Mouse (Mus musculus) heart, postnatal 10 days (tissue): ENCODE measurements at regions not wholly inside any gene's neighbourhood (a gene's known extent, or its start where the extent isn't known, plus 50 kb on each side); places are given as distances from the start of the nearest gene placed in this dataset.

Experiments used
- DNase-seq, 2 experiments: peaks; one replicate each; pipeline ENCODE4 v3.0.0; 2021
- intact Hi-C: fragments of 180-260 bp; cut with DNase I; formaldehyde crosslinking; loops from one replicate; pipeline ENCODE4 v1.15.1; 2025

- intact Hi-C loops = no loop called here
- DNase-seq = no peak
These were observed 52.7 kb upstream of the Rab3gap2 start for GRCm38 (mm10) chr1:185151130-185151799.

DNA sequence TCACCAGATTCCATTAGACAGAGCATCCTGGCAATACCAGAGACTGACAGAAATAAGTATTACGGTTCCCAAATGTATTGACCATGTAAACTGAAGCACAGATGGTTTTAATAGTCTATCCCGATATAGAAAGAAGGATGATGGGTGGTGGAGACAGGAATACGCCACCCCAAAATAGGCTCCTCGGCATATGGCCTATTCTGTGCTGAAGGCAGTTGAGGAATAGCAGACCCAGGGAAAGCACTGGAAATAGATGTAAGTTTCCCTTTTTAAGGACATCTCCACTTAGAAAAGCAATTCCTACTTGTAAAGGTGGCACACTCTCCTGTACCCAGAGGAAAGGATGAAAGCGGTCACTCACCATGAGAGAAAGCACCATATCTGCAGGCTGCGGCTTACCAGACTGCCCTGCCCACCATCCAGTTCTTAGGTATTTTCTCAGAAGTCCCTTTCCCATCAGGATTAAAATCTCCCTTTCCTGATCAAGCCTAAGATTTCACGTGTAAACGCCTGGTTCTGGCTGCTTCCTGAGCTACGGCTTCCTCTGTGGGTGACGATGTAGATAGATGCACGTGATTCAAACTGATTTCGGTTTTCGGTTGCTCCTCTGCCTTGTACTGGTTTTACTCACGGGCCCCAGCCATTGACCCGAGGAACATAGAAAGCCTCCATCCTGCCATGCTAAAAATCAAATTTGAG, 53.3 kb upstream of the Rab3gap2 start:
- no peak for DNase-seq
- intact Hi-C loops = no loop called here

- DNase-seq = no peak
- intact Hi-C loops = no loop called here
These were observed 59.1 kb upstream of the Rab3gap2 start for GRCm38 (mm10) chr1:185144791-185145190.

DNA sequence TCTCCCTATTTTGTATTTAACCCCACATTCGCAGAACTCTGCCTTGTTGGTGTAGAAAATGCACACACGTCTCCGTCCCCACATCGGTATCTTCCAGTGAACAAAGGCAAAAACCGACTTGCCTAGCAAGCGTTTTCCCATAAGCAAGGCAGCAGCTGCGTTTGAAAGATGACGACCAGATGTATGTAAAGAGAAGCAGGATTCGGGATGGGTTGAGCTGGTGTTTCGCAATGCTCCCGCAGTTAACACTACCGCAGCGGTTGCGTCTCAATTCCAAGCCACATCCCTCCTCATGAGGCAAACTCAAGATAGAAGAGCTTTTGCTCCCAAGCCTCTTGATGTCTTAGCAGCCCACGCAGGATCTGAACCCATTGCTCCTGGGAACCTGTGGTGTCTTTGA, 59.9 kb upstream of the Rab3gap2 start:
- intact Hi-C loops = no loop called here
- no peak for DNase-seq

GRCm38 (mm10) chr1:185140317-185140716, 63.6 kb upstream of the Rab3gap2 start:
- DNase-seq = peak in 1 of 2 experiments; percentile 3

GRCm38 (mm10) chr1:185128209-185128608, 75.7 kb upstream of the Rab3gap2 start:
- intact Hi-C loops = no loop called here
- no peak for DNase-seq

More at GRCm38 (mm10) chr1:185140317-185140716, 63.6 kb upstream of the Rab3gap2 start:
- intact Hi-C loops = no loop called here

DNA sequence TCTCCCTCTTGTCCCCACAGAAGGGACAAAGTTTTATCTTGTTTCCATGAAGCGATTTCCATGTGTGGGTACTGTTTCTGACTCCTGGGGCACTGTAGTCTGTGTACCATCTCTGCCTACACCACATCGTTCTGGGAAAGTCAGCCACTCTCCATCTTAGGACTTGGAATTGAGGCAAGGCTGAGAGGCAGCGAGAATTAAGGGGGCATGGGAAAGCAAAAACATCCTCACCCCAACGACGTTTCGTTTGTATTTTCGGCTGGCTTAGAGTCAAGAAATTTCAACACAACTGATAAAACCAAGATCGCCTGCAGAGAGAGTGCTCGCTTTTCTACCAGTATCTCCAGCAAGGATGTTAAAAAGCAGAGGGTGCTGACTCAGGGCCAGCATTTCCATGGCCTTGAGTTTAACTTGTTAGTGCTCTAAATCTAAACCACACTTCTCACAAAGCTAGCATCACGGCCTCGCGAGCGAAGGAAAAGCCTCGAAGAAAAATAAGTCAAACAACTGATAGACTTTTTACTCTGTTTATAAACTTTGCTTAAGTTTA, 78.1 kb upstream of the Rab3gap2 start:
- intact Hi-C loops = no loop called here
- no peak for DNase-seq

GRCm38 (mm10) chr1:185121552-185121951, 82.4 kb upstream of the Rab3gap2 start:
- intact Hi-C loops = no loop called here
- no peak for DNase-seq

GRCm38 (mm10) chr1:185120416-185120815, 83.5 kb upstream of the Rab3gap2 start:
- DNase-seq = no peak
- intact Hi-C loops = no loop called here

GRCm38 (mm10) chr1:185117711-185118110, 86.2 kb upstream of the Rab3gap2 start:
- intact Hi-C loops = no loop called here
- no peak for DNase-seq

GRCm38 (mm10) chr1:185113687-185114086, 90.2 kb upstream of the Rab3gap2 start:
- intact Hi-C loops = no loop called here

DNA sequence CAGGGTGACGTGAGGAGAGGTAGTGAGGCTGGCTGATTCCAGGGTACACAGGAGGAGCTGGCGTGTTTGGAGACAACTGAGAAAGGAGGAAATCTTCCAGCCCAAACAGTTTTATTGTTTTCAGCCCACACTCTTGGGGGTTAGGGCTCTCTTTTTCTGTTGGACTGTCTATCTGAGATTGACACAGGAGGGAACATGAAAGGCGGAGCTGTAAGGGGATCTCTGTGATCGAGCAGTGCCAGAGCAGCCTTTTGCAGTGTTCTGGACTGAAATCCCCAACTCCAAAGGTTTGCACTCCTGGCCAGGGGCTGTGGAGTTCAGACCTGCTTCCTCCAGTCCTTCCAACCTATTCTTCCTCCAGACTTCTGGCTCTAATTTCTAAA, 91.9 kb upstream of the Rab3gap2 start:
- intact Hi-C loops = no loop called here
- DNase-seq = no peak

More at GRCm38 (mm10) chr1:185113687-185114086, 90.2 kb upstream of the Rab3gap2 start:
- DNase-seq = no peak

GRCm38 (mm10) chr1:185111347-185112016, 92.4 kb upstream of the Rab3gap2 start:
- DNase-seq = no peak
- intact Hi-C loops = no loop called here

- DNase-seq = no peak
- intact Hi-C loops = no loop called here
These were observed 98.7 kb upstream of the Rab3gap2 start for GRCm38 (mm10) chr1:185104945-185105884.

DNA sequence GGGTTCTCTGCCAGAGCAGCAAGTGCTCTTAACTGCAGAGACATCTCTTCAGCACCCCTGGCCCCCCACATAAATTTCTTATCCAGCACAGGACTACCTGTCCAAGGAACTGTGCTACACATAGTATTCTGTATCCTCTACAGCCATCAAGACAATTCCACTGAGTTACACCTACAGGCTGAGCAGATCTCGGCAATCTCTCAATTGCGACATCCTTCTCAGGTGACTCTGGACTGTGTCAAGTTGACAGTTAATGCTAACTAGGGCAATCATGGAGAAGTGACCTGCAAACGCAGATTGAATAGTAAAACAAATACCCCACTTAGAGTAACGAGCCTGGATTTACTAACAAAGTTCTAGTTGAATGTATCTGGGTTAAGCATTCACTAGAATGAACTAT, 100.1 kb upstream of the Rab3gap2 start:
- no peak for DNase-seq
- intact Hi-C loops = no loop called here

GRCm38 (mm10) chr1:185098975-185099958, 99.9 kb upstream of the Mark1 start:
- intact Hi-C loops = no loop called here
- DNase-seq = no peak

DNA sequence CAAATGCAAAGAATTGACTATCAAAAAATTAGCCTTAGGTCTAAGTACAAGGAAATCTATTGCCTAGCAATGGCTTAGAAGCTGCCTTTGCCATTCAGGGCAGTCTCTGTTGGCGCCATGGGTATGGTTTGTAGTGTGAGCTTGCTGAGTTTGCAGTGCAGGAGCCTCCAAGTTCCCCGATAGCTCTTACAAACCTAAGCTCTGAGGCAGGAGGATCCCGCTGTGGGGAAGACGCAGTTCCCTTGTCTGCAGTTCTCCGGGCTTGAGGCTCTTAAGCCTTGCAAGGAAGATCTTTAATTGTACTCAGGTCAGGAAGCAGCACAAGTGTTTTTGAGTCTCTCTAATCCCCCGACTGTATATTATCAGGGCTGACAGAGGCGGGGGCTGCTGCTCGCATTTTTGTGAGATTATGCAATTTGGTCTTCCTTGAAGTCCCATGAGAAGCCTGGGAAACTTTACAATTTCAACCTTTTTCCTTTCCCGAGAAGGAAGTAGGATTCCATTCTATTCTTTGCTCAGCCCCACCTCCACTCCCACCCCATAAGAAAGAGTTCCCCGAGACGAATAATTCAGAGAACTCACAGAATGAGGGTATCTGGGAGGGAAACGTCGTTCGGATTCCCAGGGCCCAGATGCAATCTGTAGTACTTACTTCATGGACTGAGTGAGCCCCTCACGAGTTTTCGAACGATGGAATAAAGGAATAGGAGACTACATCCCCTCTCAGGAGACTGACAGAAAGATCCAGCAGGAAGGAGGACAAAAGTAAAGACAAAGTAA, 99.0 kb upstream of the Mark1 start:
- peak in 1 of 2 experiments; percentile 9 for DNase-seq
- intact Hi-C loops = no loop called here

DNA sequence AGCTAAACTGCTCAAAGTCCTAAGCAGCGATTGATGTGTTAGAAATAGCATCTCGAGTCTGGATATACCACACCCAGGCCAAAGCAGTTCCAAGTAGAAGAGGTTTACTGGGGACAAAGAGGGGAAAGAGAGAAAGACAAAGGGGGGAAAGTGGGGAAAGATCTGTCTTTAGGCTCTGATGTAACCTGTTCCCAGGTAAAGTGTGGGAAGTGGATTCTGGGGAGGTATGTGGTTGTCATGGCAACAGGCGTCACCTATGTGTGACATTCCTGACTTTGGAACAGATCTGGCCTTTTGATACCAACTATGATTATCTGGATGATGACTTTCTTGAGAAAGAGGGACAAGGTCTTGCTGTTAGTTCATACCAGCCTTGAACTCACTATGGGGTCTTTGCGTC, 97.4 kb upstream of the Mark1 start:
- intact Hi-C loops = no loop called here

More for the DNA sequence above, 97.4 kb upstream of the Mark1 start:
- DNase-seq = no peak
